Mouse (Mus musculus): Measurements from ENCODE around the gene Sema4a. TPM values are rescaled to one million over a fixed set of nuclear protein-coding genes. Genes with fewer than 3 reads are reported as not detected.
A peak's percentile ranks its signal among the peaks of the same experiment; 100 is the strongest.

Gene Sema4a
- total RNA-seq, 2 experiments from 2014 or later = 1.2 to 1.4 TPM

DNA sequence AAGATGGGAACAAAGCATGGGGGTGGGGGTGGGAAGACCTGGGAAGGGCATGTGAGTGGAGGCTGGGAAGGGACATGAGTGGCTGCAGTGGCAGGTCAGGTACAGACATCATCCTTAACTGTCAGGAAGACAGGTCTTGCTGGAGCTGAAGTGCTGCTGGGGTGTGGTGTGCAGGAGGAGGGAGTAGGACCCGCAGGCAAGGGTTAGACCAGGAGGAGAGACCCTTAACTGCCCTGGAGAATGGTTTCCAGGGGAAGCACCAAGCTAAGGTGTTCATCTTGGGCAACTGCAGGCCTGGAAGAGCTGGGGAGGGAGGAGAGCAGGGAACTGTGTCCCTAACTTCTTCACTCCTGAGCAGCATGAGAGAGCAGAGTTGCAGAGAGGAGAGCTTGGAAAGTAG is 26.4 kb upstream of the Sema4a start:
- intact Hi-C loops (cut with DNase I) = loop anchor here (1.0 to 2.0 kb wide), 2 partner anchors 36 to 63 kb away; no protein-coding TSS in a partner anchor
- DNase-seq = no peak

DNA sequence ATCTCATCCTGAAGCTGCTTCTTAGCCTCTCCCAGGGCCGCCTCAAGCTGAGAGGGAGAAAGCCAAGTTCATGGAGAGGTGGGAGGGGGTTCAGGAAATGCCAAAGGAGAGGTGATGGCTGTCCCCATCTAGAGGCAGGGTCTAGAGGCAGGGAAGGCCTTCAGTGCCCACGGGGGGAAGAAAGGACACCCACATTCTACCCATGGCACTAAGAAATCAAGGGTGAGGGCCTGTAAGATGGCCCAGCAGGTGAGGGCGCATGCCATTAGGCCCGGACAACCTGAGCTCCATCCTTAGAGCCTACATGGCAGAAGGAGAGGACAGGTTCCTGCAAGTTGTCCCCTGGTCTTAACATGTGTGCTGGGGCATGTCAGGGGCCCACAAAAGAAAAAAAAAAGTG is 25.9 kb upstream of the Sema4a start:
- DNase-seq = no peak
- intact Hi-C loops (cut with DNase I) = loop anchor here (1.0 to 2.0 kb wide), 2 partner anchors 36 to 64 kb away; no protein-coding TSS in a partner anchor

DNA sequence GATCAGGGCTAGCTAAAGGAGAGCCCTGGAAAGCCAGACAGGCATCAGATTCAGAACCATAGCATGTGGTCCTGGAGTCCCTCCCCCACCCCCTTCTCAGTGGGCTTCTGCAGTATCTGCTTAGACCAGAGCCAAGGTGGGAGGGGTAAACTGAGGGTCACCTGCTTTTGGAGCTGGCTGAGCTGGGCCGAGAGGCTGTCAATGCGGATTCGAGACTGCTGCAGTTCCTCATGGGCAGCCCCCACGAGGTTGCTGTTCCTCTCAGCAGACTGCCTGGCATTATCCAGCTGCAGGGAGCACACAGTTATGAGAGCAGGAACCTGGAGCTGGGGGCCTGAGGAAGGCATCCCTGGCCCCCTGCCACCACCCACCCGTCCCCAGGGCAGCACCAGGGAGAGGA is 25.1 kb upstream of the Sema4a start:
- no peak for DNase-seq
- intact Hi-C loops (cut with DNase I) = loop anchor here (2.0 kb wide), 1 partner anchor 65 kb away; no protein-coding TSS in a partner anchor

DNA sequence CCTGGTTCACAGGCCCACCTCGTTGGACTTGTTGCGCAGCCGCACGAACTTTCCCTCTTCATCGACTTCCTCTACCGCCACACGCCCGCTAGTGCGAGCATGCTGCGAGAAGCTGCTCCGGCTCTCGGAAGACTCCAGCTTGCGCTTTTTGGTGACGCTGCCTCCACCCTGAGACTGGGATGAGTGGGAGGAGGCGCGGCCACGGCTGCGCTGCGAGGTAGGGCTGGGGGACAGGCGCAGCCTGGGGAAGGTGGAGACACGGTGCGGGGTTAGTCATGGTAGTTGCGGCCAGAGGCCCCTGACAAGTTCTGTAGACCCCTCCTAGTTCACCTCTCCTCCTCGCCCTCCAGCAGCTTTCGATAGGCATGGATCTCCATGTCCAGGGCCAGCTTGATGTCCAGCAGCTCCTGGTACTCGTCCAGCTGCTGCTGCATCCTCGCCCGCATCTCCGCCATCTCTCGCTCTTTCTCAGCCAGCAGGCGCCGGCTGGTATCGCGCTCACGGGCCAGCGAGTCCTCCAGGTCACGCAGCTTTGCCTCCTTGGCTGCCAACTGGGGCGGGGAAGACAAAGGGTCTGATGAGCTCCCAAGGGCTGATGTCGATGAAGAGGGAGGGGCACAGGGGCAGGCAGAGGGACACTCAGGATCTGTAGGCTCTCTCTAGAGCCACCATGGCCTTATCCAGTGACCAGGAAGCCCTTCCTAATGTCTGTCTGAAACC is 23.8 kb upstream of the Sema4a start:
- DNase-seq = no peak
- intact Hi-C loops (cut with DNase I) = no loop called here

DNA sequence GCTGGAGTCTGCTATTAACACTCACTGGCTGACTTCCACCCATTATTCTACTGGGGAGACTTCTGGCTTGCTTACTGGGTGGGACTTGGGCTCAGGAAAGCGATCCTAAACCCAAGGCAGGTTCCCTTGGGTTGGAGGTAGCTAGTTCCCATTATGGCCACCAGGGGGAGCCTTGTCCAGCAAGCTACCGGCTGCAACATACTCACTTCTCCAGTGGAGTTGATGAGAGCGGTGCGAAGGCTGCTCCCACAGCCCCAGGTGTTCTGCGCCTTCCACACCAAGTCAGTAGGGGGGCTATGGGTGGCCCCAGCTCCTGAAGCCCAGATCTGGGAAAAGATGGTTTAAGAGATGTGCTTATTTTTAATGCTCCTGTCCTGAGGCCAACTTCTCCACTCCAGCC is 22.6 kb upstream of the Sema4a start:
- intact Hi-C loops (cut with DNase I) = loop anchor here (1.0 kb wide), 1 partner anchor 38 kb away; no protein-coding TSS in a partner anchor
- DNase-seq = peak; percentile 55 to 73

DNA sequence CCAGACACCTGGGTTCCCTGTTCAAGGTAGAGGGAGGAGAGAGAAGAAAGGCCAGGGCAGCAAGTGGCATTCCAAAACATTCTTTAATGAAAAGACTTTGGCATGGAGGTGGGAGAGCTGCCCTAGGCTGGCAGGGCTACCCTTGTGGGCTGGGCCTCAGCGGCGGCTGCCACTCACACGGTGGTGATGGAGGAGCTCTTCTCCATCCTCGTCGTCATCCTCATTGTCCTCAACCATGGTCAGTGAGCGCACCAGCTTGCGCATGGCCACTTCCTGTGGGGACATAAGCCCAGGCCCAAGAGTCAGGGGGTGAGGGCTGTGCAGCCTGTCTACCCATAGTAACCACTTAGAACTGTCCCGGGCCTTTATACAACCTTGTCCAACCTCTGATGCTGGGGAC is 22.2 kb upstream of the Sema4a start:
- no peak for DNase-seq
- intact Hi-C loops (cut with DNase I) = loop anchor here (1.0 kb wide), 1 partner anchor 38 kb away; no protein-coding TSS in a partner anchor

DNA sequence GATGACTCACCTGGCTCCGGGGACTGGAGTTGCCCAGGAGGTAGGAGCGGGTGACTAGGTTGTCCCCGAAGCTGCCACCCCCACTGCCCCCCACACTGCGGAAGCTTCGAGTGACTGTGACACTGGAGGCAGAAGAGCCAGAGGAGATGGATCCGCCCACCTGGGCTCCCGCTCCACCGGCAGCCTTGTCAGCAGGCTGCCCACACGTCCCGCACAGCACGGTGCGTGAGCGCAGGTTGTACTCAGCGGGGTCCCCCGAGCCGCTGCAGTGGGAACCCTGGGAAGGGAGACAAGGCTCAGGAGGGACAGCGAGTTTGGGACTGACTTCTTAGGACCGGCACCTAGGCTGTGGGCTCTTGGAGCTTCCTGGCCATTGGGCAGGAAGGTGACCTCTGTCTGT is 21.4 kb upstream of the Sema4a start:
- intact Hi-C loops (cut with DNase I) = no loop called here
- DNase-seq = no peak

DNA sequence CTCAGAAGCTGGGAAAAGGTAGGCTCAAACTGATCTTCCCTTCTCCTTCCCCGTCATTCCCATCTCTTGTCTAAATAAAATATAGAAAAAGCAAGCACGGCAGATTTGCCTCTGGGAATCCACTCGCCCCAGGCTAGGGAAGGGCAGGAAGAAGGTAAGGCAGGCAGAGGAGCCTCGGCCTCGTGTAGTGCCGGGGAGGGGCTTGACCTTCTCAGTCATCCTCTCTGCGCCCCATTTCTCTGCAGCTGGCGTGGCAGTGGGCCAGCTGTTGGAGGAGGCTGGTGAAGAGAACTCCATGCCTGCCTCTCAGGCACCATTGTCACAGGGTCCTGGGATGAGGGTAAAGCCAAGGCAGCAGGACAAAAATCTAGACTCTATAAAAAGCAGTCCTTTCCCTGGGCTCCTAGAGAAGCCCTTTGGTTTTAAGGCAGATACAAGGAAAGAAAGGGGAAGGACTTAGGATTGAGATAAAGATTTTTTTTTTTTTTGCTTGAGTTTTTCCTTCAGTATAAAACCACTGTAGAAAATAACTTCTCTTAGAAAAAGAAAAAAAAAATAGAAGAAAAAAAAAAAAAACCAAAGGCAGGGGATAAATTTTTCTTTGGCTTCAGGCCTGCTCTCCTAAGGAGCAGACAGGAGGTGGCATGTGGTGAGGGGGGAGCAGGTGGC is 20.5 kb upstream of the Sema4a start:
- no peak for DNase-seq
- intact Hi-C loops (cut with DNase I) = no loop called here

DNA sequence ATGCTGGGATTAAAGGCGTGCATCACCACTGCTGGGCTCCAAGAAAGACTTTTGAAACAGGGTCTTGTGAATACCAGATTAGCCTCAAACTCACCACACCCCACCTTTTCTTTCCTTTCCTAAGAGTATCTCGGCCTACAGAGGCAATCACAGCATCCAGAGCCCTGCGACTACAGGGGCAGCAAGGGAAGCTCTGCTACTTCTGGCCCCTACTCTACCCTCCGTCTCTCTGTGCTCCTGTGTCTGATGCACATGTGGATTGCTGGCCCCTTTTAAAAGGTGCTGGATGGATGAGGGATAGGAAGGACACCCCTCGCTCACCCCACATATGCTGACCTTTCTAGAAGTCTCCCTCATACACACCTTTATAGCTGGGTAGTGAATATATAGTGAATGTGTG is 19.7 kb upstream of the Sema4a start:
- intact Hi-C loops (cut with DNase I) = no loop called here
- DNase-seq = no peak

DNA sequence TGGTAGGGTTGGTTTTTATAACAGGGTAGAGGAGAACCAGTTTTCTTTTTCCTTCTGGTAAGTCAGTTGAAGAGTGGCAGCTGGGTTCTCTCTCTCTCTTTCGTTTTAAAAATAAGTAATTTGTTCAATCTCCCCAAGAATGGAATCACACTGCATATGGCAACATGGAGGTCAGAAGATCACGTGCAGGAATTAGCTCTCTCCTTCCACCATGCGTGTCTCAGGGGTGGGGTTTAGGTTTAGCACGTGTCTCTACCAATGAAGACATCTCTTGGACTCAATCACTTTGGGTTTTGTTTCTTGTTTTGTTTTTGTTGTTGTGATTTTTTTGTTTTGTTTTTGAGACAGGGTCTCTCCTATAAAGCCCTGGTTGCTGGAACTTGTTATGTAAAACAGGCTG is 18.8 kb upstream of the Sema4a start:
- intact Hi-C loops (cut with DNase I) = no loop called here
- DNase-seq = no peak

DNA sequence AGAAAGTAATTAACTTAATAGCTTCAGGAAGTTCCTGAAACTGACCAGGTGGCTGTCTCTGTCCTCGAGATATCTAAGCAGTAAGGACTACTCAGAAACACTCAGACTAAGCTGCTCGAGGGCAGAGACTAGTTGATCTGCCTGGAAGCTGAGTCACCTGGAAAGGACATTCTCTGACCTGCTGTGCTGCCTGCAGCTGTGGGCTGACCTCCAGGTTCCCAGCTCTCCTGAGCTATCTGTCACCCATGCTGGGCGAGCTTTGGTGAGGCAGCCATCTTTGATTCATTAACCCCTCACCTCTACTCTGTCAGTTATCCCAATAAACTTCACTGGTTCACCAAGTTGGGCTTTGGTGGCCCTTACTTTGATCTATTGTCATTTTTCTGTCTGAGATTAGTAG is 18.2 kb upstream of the Sema4a start:
- intact Hi-C loops (cut with DNase I) = no loop called here
- no peak for DNase-seq

DNA sequence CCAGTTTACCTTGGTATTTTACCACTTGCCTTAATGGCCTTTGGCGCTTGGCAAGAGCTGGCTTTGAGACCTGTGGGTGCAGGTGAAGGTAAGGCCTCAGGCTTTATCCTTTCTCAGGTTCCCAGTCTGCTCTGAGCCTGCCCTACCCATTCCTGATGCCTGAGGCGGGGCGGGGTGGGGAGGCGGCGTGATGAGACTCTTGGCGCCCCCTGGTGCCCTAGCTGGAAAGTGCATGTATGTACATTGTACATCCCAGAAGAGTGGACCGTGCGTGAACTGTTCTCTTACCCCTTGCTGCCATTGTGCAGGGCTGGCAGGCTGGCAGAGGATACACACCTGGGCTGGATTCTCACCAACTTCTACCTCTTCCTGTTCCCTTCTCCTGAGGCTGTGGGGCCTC is 16.8 kb upstream of the Sema4a start:
- intact Hi-C loops (cut with DNase I) = no loop called here
- DNase-seq = peak; percentile 73 to 78

DNA sequence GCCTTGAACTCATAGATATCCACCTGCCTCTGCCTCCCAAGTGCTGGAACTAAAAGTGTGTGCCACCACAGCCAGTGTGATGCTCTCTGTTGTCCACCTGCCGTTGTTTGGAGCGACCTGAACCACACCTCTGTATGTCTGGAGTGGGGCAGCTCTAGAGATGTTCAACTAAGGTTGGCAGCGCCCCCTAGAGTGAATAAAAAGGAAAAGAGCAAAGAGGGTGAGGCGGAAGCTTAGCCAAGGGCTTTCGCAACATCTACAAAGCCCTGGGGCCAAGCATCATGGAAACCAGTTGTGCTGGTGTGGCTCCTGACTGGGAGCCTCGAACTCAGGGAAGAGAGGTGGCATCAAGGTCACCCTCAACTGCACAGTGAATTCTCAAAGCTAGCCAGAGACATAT is 15.4 kb upstream of the Sema4a start:
- no peak for DNase-seq
- intact Hi-C loops (cut with DNase I) = no loop called here

DNA sequence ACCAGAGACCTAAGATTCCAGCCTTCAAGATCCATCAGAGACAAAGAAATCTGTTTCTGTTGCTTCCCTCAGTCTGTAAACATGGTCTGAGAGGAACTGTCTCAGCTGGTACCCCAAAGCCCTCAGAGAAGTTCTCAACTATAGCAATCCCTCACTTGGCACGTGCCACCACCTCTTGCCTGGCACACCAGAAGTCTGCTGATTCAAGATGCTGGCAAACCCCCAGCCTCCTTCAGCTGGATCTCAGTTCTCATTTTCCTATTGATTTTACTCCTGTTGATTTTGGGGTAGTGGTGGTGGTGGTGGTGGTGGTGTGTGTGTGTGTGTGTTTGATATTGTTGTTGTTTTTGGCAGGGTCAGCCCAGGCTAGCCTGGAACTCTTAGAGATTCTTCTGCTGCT is 12.6 kb upstream of the Sema4a start:
- intact Hi-C loops (cut with DNase I) = no loop called here
- DNase-seq = no peak

DNA sequence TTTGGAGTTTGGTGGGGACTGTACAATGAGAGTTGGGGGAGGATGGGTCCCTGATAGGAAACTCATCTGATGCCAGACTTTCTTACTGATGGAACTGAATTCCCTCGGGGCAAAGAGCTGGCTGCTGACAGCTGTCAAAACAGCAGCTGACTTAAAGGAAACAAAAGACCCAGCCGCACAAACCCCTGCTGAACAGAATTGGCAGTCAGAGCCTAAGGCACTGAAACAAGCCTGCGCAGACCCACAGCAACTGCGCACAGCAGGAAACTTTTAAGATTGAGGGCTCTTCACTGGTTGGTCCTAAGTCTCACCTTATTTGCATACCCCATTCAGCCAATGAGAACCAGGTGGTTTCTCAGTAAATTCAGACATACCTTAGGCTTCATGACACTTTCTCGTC is 12.0 kb upstream of the Sema4a start:
- DNase-seq = no peak
- intact Hi-C loops (cut with DNase I) = no loop called here

DNA sequence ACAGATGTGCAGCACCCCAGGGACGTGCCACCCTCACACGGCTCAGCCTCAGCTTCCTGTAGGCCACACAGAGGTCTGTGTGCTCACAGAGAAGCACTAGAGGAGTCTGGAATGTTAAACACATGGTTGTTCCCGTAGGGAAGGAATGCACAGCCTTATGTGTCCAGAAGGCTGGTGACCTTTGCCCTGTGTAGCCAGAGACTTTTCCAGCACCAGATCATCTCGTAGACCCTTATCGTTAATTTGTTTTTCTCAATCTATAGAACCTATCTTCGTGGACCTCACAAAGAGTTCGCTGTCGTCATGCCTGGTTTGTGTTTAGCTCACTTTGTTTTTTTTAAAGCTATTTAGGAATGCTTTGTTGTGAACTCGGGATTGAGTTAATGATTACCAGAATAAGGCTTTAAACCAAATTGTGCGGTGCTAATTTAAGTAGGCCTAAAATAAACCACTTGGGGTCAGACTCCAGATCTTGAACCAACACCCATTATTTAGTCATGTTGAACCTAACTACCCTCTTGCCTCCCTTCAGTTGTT is 10.0 kb upstream of the Sema4a start:
- intact Hi-C loops (cut with DNase I) = no loop called here
- no peak for DNase-seq

DNA sequence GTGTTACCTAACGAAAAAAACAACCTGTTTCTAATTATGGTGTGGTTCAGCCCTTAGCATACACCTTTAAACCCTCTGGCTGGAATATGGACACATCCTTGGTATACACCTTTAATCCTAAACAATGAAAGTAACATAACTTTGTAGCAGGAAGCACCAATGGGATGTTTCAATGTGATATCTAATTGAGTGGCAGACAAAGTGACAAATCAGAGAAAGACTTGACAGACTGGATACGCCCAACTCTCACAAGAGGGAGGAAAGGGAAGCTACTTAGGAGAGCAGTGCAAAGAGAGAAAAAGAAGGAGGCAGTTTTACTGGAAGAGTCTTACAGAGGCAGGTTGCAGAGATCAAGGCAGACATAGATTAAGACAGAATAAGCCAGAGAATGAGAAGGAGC is 8.5 kb upstream of the Sema4a start:
- intact Hi-C loops (cut with DNase I) = no loop called here
- DNase-seq = no peak

DNA sequence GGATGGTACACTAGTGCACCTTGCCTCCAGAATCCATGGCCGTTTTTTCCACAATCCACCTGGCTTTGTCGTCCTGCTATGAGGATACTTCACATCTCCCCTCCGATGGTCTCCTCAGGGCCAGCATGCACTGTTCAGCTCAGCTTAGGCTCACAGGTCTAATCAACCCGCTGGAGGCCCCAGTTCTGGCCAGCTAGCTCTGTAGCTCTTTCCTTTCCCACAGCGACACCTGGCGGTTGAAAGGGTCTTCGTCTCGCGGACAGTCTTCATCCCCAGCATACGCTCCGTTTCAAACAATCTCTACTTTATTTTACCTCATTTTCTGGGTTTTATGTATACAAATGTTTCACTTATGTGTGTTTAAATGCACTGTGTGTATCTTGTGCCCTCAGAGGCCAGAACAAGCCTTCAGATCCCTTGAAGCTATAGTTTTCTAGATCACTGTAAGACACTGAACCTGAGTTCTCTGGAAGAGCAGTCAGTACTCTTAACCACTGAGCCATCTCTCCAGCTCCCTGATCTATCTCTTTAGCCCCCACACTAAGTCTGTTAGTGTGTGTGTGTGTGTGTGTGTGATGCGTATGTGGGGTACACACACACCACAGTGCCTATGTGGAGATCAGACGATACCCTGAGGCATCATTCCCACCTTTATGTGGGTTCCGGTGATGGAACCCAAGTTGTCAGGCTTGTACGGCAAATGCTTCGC is 6.3 kb upstream of the Sema4a start:
- intact Hi-C loops (cut with DNase I) = loop anchor here (1.0 to 2.0 kb wide), 2 partner anchors 24 to 59 kb away; no protein-coding TSS in a partner anchor
- peak; percentile 83 to 86 for DNase-seq

DNA sequence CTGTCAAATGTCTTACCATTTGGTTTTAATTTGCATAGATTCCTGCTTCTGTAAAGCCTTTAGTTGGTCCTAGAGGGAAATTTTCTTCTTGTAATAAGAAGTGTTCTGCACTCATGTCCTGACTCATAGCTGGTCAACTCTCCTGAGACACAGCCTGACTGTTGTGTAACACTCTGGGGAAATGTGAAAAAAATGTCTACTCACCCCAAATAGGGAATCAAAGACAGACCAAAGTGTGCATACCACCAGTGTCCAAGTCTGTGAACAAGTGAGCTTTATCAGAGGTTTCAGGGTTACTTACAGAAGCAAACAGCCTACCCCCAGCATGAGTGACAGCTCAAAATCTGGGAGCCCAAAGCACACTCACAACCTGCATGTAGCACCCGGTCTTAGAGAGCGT is 4.1 kb upstream of the Sema4a start:
- intact Hi-C loops (cut with DNase I) = no loop called here

DNA sequence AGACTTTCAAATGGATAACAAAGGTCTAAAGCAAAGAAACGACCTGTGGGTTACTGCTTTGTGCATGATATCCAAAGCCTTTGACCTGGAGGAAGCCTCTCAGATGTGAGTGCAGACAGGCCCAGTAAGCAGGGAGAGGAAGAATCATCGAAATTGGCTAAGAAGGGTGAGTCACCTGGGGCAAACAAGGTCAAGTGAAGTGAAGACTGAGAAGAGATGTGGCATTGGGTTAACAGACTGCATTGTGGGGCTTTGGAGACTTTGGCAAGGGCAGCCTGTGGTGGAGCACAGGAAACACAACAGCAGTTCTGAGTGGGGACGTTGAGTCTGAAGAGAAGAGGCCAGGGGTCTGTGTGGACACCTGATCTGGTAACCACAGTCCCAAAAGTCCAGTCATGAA is 3.4 kb upstream of the Sema4a start:
- intact Hi-C loops (cut with DNase I) = no loop called here
- DNase-seq = no peak

More for the DNA sequence above, 4.1 kb upstream of the Sema4a start:
- DNase-seq = no peak

DNA sequence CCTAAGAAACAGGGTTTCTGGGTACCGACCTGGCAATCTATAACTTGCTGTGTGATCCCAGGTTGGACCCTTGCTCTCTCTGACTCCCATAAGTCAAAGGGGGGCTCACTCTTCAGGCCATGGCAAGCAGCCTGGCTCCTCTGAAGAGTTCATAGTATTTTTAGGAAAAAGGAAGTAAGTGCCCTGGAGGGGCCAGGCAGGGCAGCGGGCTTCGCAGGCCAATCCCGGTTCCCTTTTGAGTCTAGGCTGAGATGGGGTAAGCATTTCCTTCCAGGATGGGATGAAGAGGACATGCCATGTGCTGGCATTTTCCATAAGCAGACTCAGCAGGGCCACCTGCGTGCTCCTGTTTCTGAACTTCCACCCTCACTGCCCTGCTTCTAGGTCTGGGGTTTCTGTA is 953 bp downstream of the Sema4a start:
- intact Hi-C loops (cut with DNase I) = no loop called here
- DNase-seq = no peak

Data from gastrocnemius, postnatal 36 days (tissue).